Mouse (Mus musculus) left cerebral cortex, postnatal 10 days (tissue): ENCODE measurements around the gene Il12a. TPM values are rescaled to one million over a fixed set of nuclear protein-coding genes. Genes with fewer than 3 reads are reported as not detected.
"Not testable (repeated sequence)": the region's sequence is repeated elsewhere in the genome, so short reads cannot be mapped to it uniquely, and the experiment has no call there.

Source experiments
- DNase-seq, 2 experiments: peaks; one replicate each; pipeline ENCODE4 v3.0.0; 2021 to 2022; ENCODE audit warnings: low spot score in 2 of 2, mixed read lengths in 1 of 2; ENCODE audit errors: extremely low spot score in 1 of 2
- intact Hi-C: fragments of 180-260 bp; cut with DNase I; formaldehyde crosslinking; loops from one replicate; pipeline ENCODE4 v1.15.1; 2025
- total RNA-seq, 2 experiments: library from RNA; stranded (reverse); gene quantifications; 2 replicates each; pipeline ENCODE4 v1.2.3; 2021

Gene Il12a
- total RNA-seq, 2 experiments from 2014 or later, result 0.93 to 0.94 TPM

DNA sequence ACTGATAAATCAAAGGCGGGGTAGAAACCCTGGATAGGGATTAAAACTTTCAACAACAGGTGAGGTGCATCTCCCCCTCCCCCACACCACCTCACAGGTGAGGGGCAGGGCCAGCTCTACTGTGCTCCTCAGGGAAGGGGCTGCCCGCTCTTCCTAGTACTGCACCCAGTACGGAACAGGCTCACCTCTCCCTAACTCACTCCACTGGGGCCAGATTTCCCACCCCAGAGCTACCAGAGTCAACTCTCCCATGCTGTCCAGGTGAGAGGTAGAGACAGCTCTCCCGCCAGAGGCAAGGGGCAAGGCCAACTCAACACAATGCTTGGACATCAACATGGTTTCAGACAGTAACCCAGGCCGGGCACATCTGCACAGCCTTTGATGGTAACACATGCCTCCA is 21.1 kb downstream of the Il12a start:
- intact Hi-C loops, result loop anchor here (5.0 kb wide), 1 partner anchor 654 kb away; no protein-coding TSS in a partner anchor
- no peak for DNase-seq

DNA sequence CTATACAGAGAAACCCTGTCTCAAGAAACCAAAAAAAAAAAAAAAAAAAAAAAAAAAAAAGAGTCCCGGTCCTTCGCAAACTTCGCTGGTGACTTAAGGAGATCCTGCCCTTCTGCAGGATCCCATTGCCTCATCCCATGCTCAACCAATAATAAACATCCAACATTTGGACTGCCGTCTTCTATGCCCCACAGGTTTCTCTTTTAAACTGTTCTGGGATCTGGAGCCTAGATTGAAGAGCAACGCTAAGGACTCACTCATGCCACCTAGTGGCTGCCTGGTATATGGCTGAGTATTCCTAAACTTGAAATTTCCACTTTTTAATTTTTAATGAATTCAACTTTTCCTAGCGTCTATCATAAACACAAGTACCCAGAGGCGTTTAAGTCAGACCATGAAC is 23.1 kb downstream of the Il12a start:
- peak in 1 of 2 experiments; percentile 65 for DNase-seq
- intact Hi-C loops, result loop anchor here (2.0 to 5.0 kb wide), 2 partner anchors 99 to 656 kb away; no protein-coding TSS in a partner anchor

DNA sequence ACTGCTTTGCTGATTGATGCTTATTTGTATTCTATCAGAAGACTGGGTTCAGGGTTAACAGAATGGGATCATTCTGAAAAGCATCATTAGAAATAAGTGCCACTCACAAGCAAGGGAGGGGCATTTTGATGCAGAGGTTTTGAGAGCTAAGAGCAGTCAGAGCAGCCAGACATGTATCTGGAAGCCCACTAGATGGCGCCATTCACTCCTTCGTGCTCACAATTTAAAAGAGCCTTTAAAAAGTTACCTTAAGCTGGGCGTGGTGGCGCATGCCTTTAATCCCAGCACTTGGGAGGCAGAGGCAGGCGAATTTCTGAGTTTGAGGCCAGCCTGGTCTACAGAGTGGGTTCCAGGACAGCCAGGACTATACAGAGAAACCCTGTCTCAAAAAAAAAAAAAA is 26.9 kb downstream of the Il12a start:
- intact Hi-C loops, result loop anchor here (5.0 kb wide), 1 partner anchor 235 kb away; no protein-coding TSS in a partner anchor

DNA sequence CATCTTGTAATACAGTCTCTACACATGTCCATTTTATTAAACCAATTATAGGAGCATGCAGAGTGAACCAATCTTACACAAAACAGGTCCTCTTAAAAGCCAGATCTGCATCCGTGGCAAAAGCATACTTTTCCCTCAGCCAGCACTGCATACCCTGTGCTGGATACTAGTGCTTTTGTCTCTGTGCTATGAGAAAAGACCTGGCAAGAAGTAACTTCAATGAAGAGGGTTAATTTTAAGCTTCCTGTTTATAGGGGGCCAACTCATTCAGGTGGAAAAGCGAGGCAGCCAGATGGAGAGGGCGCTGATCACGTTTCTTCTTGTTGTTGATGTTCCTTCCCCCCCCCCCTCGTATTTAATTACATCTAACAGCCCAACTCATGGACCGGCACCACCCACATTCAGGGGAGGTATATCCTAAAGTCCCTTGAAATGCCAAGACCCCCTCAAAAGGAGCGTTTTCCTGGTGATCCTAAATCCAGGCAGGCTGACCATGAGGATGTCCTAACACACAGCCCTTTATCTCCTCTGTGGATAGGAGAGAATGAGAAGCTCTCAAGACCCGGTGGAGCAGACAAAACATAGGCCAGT is 28.9 kb downstream of the Il12a start:
- intact Hi-C loops, result loop anchor here (1.0 to 5.0 kb wide), 2 partner anchors 25 to 233 kb away; no protein-coding TSS in a partner anchor

More for the DNA sequence above, 26.9 kb downstream of the Il12a start:
- DNase-seq, result peak in 1 of 2 experiments; percentile 64

DNA sequence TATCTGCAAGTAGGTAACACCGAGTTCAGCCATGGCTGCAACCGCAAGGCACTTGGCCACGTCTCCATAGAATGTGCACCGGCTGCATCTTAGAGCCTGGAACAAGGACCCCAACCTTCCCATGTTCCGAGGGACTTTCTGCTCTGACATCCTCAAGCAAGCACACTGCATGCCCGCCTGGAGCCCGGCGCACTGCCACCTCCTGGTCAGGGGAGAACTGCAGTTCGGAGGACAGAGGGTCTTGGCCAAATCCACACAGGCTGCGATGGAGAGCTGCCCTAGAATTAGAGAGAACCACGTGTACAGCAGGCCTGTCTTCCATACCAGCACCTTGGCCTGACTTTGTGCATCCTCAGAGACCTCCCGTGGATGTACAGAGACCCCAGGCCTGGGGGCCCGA is 29.8 kb downstream of the Il12a start:
- peak; percentile 20 to 68 for DNase-seq

More for the DNA sequence above, 28.9 kb downstream of the Il12a start:
- DNase-seq, result no peak

DNA sequence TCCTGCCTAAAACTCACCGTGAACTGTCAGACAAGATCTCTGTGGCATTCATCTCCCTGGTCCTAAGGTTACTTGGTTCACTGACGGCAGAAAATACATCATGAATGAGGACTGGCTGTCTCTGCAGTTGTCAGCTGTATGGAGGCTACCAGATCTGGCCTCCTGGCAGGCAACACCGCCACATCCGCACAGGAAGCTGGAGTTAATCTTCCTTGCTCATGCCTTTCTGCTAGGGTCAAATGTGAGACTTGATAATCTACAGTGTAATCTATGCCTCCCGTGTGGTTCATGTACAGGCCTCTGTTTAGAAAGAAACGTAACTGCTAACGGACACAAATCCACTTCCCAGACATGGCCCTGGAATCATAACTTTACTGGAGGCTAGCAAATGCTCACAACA is 51.5 kb downstream of the Il12a start:
- DNase-seq, result no peak
- intact Hi-C loops, result no loop called here

More for the DNA sequence above, 29.8 kb downstream of the Il12a start:
- intact Hi-C loops, result no loop called here

DNA sequence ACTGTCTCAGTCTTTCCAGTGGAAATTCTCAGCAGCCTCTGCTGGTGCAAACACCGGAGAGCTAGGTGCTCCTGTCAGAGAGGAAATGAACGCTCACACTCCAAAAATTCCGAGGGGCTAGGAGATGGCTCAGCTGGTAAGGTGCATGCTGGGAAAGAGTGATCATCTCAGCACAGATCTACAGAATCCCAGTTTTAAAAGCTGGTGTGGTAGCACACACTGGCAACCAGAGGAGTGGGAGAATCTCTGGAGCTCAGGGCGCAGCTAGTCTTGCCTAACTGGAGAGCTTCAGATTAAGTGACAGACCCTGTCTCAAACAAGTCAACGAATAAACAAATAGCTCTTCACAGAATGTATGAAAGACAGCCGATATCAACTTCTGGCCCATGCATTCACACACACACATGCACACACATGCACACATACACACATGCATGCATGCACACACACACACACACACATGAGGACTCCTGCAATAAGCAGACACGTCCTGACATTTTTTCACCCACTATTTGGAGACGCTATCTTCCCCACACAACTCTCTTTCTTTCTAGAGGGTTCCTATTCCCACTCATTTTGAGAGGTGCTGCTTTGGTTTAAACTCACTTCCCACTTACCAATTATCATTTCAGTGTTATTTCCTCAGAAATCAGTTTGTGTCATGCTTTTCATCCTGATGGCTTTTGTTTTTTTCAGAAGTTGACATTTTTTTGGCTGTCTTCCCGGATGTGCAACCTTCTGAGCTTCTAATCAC is 52.5 kb downstream of the Il12a start:
- DNase-seq, result no peak
- intact Hi-C loops, result no loop called here

DNA sequence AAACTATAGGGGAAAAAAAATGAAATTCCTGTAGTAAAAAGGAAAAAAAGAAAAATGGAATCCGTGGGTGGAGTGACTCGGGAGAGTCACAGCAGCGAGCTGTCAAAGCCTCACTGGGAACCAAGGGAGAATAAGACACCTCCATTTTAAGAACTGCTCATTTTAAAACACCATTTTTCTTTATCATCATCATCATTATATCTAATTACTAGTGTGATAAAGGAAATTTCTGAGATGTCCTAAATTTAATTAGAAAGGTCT is 53.0 kb downstream of the Il12a start:
- DNase-seq, result no peak
- intact Hi-C loops, result no loop called here

DNA sequence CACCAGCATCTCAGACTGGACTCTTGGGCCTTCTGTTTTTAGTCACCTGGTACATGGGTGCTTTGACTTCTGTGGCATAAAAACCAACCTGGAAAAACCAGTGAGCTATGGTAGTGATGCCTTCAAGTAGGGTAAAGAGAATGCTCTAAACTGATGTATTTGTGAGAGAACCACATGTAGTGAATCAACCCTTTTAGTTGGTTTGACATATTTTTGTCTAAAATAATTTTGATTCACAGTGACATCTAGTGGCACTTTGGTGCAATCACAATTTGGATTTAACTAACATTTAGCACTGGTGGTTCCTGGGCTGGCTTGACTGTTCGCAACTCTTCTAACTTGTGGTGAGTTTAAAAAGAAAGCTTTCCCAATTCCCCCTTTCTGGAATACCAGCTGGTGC is 53.7 kb downstream of the Il12a start:
- no peak for DNase-seq
- intact Hi-C loops, result loop anchor here (1.0 kb wide), 1 partner anchor 25 kb away; no protein-coding TSS in a partner anchor

DNA sequence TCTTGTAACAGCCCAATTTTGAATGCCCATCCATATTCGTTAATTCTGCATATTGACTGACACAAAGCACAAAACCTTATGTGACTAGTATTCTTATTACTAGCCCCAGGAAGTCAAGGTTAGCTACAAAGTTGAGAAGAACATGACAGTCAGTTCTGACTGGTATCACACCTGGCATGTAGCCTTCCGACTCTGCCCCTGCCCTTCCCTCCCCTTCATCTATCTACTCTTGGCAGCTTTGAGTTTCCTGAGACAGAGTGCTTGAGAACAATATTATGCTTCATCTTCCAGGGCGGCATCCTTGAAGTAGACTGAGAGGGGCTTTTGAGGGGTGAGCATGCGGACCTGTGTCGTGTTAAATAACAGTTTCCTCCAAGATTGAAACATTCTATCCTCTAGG is 54.6 kb downstream of the Il12a start:
- no peak for DNase-seq
- intact Hi-C loops, result no loop called here

DNA sequence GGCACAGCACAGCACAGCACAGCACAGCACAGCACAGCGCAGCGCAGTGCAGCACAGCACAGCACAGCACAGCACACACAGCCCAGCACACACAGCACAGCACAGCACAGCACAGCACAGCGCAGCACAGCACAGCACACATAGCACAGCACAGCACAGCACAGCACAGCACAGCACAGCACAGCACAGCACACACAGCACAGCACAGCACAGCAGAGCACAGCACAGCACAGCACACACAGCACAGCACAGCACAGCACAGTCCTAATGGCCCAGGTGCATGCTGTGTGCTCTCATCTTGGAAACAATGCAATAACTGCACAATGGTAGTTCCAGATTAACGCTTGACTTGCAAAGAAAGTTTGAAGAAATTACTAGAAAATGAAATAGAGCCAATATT is 55.8 kb downstream of the Il12a start:
- intact Hi-C loops, result not testable (repeated sequence)

More for the DNA sequence above, 55.8 kb downstream of the Il12a start:
- DNase-seq, result not testable (repeated sequence)

Other genes starting within 250 kb of the Il12a start
- gene 1110032F04Rik, start 178.9 kb downstream of the Il12a start, total RNA-seq, result 10 to 100 TPM; 11.2 to 11.4 TPM